Mouse (Mus musculus) midbrain, postnatal 0 days (tissue): ENCODE measurements around the gene Eva1b. TPM values are rescaled to one million over a fixed set of nuclear protein-coding genes. Genes with fewer than 3 reads are reported as not detected.

ENCODE experiments used
- ATAC-seq: fragments of 200-750 bp; cut with Nextera tagmentation; 2 replicates; pipeline ENCODE4 v1.8.0; 2017; ENCODE audit warnings: moderate number of reproducible peaks, mild to moderate bottlenecking, moderate TSS enrichment, moderate library complexity; ENCODE audit not compliant: low FRiP score
- DNase-seq: peaks from one replicate; pipeline ENCODE4 v3.0.0-alpha.2; 2015; ENCODE audit warnings: low spot score
- H3K27ac ChIP-seq: fragments of 300-500 bp; sonication (generic); 2 replicates; pipeline ENCODE4 v1.5.1; 2014; ENCODE audit warnings: low read depth, mild to moderate bottlenecking, low read length, mixed read lengths
- H3K27me3 ChIP-seq: fragments of 300-500 bp; sonication (generic); 2 replicates; pipeline ENCODE4 v1.6.1; 2014; ENCODE audit warnings: low read length, control low read depth, mixed read lengths; ENCODE audit not compliant: insufficient read depth
- H3K36me3 ChIP-seq: fragments of 300-500 bp; sonication (generic); 2 replicates; pipeline ENCODE4 v1.6.1; 2014; ENCODE audit warnings: low read length, control low read depth, mixed read lengths; ENCODE audit not compliant: insufficient read depth
- H3K4me1 ChIP-seq: fragments of 300-500 bp; sonication (generic); 2 replicates; pipeline ENCODE4 v1.6.1; 2014; ENCODE audit warnings: mild to moderate bottlenecking, control low read depth, antibody characterized with exemption, low read length, mixed read lengths; ENCODE audit not compliant: insufficient read depth
- H3K4me2 ChIP-seq: fragments of 300-500 bp; sonication (generic); 2 replicates; pipeline ENCODE4 v1.6.1; 2014; ENCODE audit warnings: low read depth, mild to moderate bottlenecking, low read length, mixed read lengths; ENCODE audit not compliant: poor library complexity, severe bottlenecking
- H3K4me3 ChIP-seq: fragments of 300-500 bp; sonication (generic); 2 replicates; pipeline ENCODE4 v1.5.1; 2014; ENCODE audit warnings: low read depth, mild to moderate bottlenecking, low read length, moderate library complexity
- H3K9ac ChIP-seq: fragments of 300-500 bp; sonication (generic); replicated peaks from 2 replicates; pipeline ENCODE4 v1.6.1; 2014; ENCODE audit warnings: mild to moderate bottlenecking, low read length, moderate library complexity, mixed read lengths; ENCODE audit not compliant: poor library complexity, severe bottlenecking
- H3K9me3 ChIP-seq: fragments of 300-500 bp; sonication (generic); 2 replicates; pipeline ENCODE4 v1.6.1; 2016; ENCODE audit warnings: low read length, control low read depth
- CTCF ChIP-seq: IDR thresholded peaks from 2 replicates; pipeline ENCODE4 v1.5.1; 2016; ENCODE audit warnings: antibody characterized with exemption, mild to moderate bottlenecking
- WGBS: fragments of 180-500 bp; shearing (Covaris S2); extraction: QIAGEN DNeasy Blood & Tissue Kit; methylation state at CpG from one replicate; pipeline ENCODE4 v1.1.7; 2014; 5-methylcytosine and 5-hydroxymethylcytosine counted together
- polyA plus RNA-seq: library from polyadenylated mRNA; unstranded; fragments of >200 nt; fragmentation: Nextera tagmentation; extraction: Ambion mirVana; gene quantifications from 2 replicates; pipeline ENCODE4 v1.2.1, GENCODE M21; 2015
- total RNA-seq: library from RNA; depleted of rRNA; stranded (reverse); fragments of >200 nt; gene quantifications from 2 replicates; pipeline ENCODE4 v1.2.3, GENCODE M21; 2014

Gene Eva1b
- total and polyA plus RNA-seq, 2 experiments from 2014 or later = 9.1 to 12.3 TPM

DNA sequence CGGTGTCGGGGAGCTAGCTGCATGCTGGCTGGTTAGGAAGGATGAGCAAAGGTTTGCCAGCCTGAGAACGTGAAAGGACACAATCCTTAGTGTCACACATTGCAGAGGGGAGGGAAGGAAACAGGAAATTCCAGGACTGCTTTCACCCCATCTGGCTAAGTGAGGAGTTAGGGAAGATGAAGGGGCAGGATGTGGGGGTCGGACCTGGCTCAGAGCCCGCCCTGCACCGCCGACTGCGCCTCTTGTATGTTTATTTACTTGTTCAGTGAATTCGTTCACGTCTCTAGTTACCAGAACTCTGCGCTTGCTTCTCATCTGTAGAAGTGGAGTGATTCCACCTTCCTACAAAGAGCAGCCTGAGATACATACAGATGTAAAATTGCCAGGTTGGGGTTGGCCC, 17.0 kb upstream of the Eva1b start:
- DNase-seq (no peak), ATAC-seq (no peak)
- Histone ChIP-seq H3K36me3 (peaks cover 58% of the 10 kb centered on the region), H3K4me1 (no peaks in the 10 kb centered on the region; the same call in 1 of the 2 replicates), H3K27ac (0 out of 2 replicates have a peak overlapping the region, but pooled peaks have one; percentile 6), H3K9me3 (no peaks in the 10 kb centered on the region), H3K9ac (no peak overlapping the region), H3K4me3 (no peak overlapping the region), H3K4me2 (no peak overlapping the region), H3K27me3 (no peaks in the 10 kb centered on the region)
- 84% methylated on average over 11 of the region's 11 CpGs for WGBS
- no peak for TF ChIP-seq CTCF

DNA sequence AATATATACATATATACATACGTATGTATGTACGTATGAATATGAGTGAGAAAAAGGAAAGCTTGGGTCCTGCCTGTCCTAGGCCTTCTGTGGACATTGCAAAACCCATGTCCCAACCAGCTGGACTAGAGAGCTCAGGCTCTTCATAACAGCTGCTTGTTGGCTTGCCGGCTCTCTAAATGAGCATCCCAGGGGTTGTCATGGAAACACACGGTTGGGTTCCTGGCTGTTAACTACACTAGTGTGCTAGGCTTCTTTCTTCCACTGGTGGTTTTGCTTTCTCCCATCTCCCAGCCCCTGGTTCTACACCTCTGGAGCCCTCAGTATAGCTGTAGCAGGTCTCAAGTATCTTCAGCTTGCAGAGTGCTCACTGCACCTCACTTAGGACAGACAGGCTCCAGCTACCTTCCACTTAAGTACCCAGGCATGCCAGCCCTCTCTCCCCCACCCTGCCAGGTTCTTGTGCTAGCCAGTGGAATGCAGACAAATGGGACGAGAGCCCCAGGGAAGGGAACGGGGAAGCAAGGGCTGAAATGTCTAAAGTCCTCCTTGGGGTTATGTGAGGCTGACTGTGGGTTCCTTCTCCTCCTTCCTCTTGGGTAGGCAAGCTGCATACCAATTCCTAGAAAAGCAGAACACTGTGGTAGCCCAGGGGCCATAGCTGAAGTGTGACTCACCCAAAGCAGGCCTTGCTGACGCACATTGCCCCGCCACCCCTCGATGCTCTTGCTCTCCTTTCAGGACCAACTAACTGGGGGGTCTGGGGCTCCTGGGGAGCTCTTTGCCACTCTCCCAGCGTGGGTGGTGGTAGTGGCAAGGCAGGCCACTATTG, 16.0 kb upstream of the Eva1b start:
- Histone ChIP-seq H3K4me3 (no peak overlapping the region), H3K9me3 (no peaks in the 10 kb centered on the region), H3K9ac (no peak overlapping the region), H3K36me3 (peaks cover 58% of the 10 kb centered on the region), H3K27ac (0 out of 2 replicates have a peak overlapping the region, but pooled peaks have one; percentile 43), H3K4me2 (no peak overlapping the region), H3K4me1 (no peaks in the 10 kb centered on the region; the same call in 1 of the 2 replicates), H3K27me3 (no peaks in the 10 kb centered on the region)
- WGBS = 60% methylated on average over 10 of the region's 10 CpGs
- ATAC-seq (0 out of 2 replicates have a peak, but pooled peaks have one; percentile 44), DNase-seq (peak; percentile 93)
- no peak for TF ChIP-seq CTCF

DNA sequence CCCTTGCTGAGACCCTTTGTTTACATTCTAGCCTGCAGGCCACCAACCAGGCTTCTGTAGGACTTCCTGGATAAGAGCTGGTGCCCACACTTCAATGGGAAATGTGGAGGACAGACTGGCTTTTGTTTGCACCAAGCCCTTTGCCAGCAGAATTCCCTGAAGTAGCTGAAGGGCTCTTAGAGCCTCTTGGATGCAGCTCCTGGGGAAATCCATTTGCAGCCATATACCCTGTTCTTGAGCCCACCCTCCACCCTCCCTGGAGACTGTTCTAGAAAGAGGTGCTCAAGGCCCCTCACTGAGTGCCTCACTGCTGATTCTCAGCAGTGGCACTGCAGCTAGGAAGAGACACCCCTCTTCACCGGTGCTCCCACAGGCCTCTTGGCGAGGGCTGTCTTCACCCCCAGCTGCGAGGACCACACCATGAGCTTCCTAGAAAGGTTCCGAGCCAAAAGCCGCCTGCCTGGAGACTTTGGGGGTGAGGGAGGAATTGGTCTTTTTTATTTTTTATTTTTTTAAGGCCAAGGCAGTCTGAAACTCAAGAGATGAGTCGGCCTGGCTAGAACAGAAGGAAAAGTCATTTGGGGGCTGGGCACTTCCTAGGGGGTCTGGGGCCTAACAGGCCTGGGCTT, 14.8 kb upstream of the Eva1b start:
- Histone ChIP-seq H3K4me3 (no peak overlapping the region), H3K36me3 (peaks cover 65% of the 10 kb centered on the region), H3K9ac (no peak overlapping the region), H3K27me3 (no peaks in the 10 kb centered on the region), H3K9me3 (no peaks in the 10 kb centered on the region), H3K4me1 (no peaks in the 10 kb centered on the region; the same call in 1 of the 2 replicates), H3K27ac (no peak overlapping the region), H3K4me2 (no peak overlapping the region)
- no peak for ATAC-seq
- no peak for TF ChIP-seq CTCF
- WGBS = 79% methylated on average over 6 of the region's 6 CpGs
- no peak for DNase-seq

DNA sequence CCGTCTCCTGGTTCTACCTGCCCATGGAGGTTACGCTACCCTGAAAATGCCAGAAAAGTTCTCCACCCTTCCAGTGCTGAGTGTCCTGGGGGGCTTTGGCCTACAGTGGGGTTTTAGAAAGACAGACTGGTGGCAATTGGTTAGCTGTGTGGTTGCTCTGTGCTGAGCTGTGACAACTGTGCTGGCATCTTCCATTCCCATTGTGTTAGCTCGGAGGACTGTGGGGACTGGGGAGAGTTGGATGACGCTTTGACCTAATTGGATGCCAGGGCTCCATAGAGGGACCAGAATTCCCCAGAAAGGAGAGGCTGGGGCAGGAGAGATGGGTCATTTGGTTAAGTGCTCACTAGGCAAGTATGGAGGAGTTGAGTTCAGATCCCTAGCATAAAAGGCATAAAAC, 13.3 kb upstream of the Eva1b start:
- DNase-seq (no peak), ATAC-seq (no peak)
- no peak overlapping the region for H3K9ac ChIP-seq
- H3K27ac ChIP-seq = no peak overlapping the region
- H3K4me3 ChIP-seq = no peak overlapping the region
- no peak overlapping the region for H3K4me2 ChIP-seq
- no peak for TF ChIP-seq CTCF
- H3K4me1 ChIP-seq = no peaks in the 10 kb centered on the region; the same call in 1 of the 2 replicates
- H3K27me3 ChIP-seq = no peaks in the 10 kb centered on the region
- H3K9me3 ChIP-seq = no peaks in the 10 kb centered on the region
- H3K36me3 ChIP-seq = peaks cover 69% of the 10 kb centered on the region
- 92% methylated on average over 4 of the region's 4 CpGs for WGBS

DNA sequence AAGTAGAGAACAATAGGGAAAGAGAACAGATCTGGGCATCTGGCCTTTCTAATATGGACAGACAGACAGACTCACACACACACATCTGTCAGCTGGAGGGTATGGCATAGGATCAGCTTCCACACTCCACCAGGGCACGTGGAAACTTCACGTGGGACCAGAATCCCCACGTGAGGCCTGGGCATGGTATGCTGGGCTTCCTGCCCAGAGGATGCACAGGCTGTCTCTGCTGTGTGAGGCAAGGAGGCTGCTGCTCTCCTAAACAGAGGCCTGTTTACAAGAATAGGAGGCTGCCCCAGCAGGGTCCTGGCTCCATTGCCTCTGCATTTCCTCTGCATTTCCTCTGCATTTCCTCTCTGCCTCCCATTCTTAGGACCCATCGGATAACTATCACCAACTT, 12.9 kb upstream of the Eva1b start:
- DNase-seq (no peak), ATAC-seq (no peak)
- H3K4me2 ChIP-seq = no peak overlapping the region
- H3K9ac ChIP-seq = no peak overlapping the region
- H3K27ac ChIP-seq = no peak overlapping the region
- peaks cover 69% of the 10 kb centered on the region for H3K36me3 ChIP-seq
- no peaks in the 10 kb centered on the region; the same call in 1 of the 2 replicates for H3K4me1 ChIP-seq
- H3K27me3 ChIP-seq = no peaks in the 10 kb centered on the region
- WGBS = 85% methylated on average over 4 of the region's 4 CpGs
- H3K4me3 ChIP-seq = no peak overlapping the region
- TF ChIP-seq CTCF = no peak
- no peaks in the 10 kb centered on the region for H3K9me3 ChIP-seq

DNA sequence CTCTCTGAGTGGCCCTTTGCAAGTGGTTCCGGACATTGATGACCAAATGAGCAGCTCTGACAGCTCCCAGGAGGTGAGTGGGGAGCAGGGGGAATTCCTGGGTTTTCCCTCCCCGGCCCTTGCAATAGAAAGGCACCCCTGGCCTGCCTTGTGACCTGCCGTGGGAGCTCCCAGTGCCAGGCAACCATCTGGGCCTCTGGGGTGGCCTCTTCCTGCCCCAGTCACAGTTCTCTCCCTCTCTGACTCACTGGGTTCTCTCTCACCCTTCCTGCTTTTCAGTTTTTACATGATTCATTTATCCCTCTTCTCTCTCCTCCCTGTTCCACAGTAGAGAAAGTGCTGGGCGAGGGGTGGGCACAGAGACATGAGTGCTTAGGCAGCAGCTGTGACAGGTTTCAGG, 9.8 kb upstream of the Eva1b start:
- Histone ChIP-seq H3K4me3 (no peak overlapping the region), H3K4me1 (no peaks in the 10 kb centered on the region), H3K9ac (no peak overlapping the region), H3K27me3 (no peaks in the 10 kb centered on the region), H3K9me3 (no peaks in the 10 kb centered on the region), H3K27ac (no peak overlapping the region), H3K4me2 (no peak overlapping the region), H3K36me3 (peaks cover 60% of the 10 kb centered on the region)
- ATAC-seq (no peak), DNase-seq (no peak)
- 83% methylated on average over 4 of the region's 4 CpGs for WGBS
- TF ChIP-seq CTCF = no peak
